Mouse (Mus musculus) lung, adult 2 months (tissue): ENCODE data around the gene Gm11037.

Experiments used
- CTCF ChIP-seq: fragments of 200-500 bp; IDR thresholded peaks from 2 replicates; pipeline ENCODE4 v1.5.1; 2011; ENCODE audit warnings: mild to moderate bottlenecking, low read length, control low read depth; ENCODE audit not compliant: insufficient read depth
- POLR2A ChIP-seq: fragments of 200-500 bp; IDR thresholded peaks from 2 replicates; pipeline ENCODE4 v1.6.1; 2011; ENCODE audit warnings: low read depth, mild to moderate bottlenecking, control low read depth, low read length, borderline replicate concordance; ENCODE audit errors: extremely low read depth

DNA sequence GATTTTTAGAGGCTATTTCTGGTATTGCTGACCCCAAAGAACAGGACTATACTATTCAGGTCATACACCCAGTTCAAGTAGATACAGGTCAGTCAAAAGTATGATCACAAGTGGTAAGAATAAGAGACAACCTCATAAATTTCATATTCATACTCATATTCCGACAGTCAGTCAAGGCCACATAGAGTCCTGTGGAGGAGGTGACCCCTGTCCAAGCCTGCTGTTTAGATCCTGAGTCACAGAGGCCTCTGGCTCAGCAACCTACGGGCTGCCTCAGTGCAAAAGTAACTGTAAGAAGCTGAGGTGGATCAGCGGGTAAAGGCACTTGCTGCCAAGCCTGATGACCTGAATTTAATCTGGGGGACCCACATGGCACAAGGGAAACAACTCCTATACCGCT is 20.7 kb downstream of the Gm11037 start:
- TF ChIP-seq POLR2A: no peak
- TF ChIP-seq CTCF: no peak
